Mouse (Mus musculus): ENCODE results near the gene Crk. TPM values are rescaled to one million over a fixed set of nuclear protein-coding genes. Genes with fewer than 3 reads are reported as not detected.

The Crk gene
- total and polyA plus RNA-seq, 3 experiments, result 44.1 to 98.0 (median 61.2) TPM

DNA sequence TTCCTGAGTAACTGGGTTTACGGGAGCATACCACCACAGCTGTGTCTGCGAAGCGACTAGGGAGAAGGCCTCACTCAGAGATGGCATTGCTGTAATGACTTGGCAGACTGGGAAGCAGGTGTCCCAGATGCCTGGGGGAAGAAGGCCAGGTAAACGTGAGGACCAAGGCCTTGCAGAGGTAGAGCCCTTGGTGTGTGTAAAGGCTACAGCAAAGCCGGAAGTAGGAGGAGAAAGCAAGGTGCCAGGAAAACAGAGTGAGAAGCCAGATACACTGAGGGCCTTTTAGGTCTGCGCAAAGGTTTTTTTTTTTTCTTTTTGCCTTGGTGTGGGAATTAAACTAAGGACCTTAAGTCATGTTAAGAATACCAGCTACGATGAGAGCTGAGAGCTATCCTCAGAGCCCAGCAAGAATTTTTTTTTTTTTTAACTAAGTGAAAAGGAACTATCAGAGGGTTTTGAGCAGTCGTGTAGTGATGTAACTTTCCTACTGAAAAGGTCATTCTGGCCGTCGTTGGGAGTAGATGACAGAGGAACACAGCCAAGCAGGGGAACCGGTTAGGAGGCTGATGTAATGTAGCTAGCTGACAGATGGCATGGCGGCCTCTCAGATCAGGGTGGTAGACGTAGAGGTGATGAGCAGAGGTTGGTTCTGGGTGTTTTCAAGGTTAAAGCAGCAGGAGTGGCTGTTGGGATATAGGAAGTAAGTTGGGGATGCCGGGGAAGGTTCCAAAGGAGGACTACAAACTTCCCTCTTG is 19.9 kb upstream of the Crk start:
- ATAC-seq (ENCODE audit: extremely low read depth, insufficient number of reproducible peaks, low FRiP score, poor library complexity, severe bottlenecking), result no peak
- Histone ChIP-seq H3K36me3 (replicated peaks) (peaks cover 71% of the 10 kb centered on the region), H3K9me3 (replicated peaks) (no peaks in the 10 kb centered on the region), H3K4me3 (ENCODE audit: low read depth, low read length) (no peak overlapping the region), H3K4me1 (ENCODE audit: insufficient read depth, low read depth, low read length) (peaks cover 43% of the 10 kb centered on the region), H3K27me3 (ENCODE audit: insufficient read depth, low read length) (no peaks in the 10 kb centered on the region)
- TF ChIP-seq GATA1 (IDR thresholded peaks at IDR 0.05; ENCODE audit: borderline replicate concordance, low read length) (no peak), TAL1 (conservative IDR thresholded peaks at IDR 0.05; ENCODE audit: low read depth, low read length) (no peak), CTCF (IDR thresholded peaks at IDR 0.05; ENCODE audit: low read depth, low read length) (no peak), POLR2AphosphoS5 (IDR thresholded peaks at IDR 0.05; ENCODE audit: insufficient replicate concordance, low read depth, low read length) (no peak), GATA2 (IDR thresholded peaks at IDR 0.05; ENCODE audit: borderline replicate concordance, low read depth, low read length) (no peak)
- DNase-seq (ENCODE audit: low spot score), result no peak

DNA sequence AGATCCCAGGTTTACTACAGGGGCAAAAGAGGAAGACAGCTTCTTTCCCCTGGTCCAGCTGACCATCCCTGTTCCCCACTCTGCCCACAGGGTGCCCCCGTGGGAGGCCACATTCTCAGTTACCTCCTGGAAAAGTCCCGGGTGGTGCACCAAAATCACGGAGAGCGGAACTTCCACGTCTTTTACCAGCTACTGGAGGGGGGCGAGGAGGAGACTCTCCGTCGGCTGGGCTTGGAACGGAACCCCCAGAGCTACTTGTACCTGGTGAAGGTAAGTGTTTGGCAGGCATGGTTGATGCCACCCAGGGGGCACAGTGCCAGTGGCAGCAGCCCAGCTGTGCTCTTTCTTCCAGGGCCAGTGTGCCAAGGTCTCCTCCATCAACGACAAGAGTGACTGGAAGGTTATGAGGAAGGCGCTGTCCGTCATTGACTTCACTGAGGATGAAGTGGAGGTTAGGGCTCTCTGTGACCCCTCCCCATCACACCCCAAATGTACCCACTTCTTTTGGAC is 18.9 kb upstream of the Crk start:
- no peak for DNase-seq (ENCODE audit: low spot score)
- Histone ChIP-seq H3K4me1 (ENCODE audit: insufficient read depth, low read depth, low read length) (peaks cover 33% of the 10 kb centered on the region), H3K36me3 (replicated peaks) (peaks cover 77% of the 10 kb centered on the region), H3K4me3 (ENCODE audit: low read depth, low read length) (no peak overlapping the region), H3K9me3 (replicated peaks) (no peaks in the 10 kb centered on the region), H3K27me3 (ENCODE audit: insufficient read depth, low read length) (no peaks in the 10 kb centered on the region)
- TF ChIP-seq POLR2AphosphoS5 (IDR thresholded peaks at IDR 0.05; ENCODE audit: insufficient replicate concordance, low read depth, low read length) (no peak), GATA2 (IDR thresholded peaks at IDR 0.05; ENCODE audit: borderline replicate concordance, low read depth, low read length) (no peak), TAL1 (conservative IDR thresholded peaks at IDR 0.05; ENCODE audit: low read depth, low read length) (no peak), GATA1 (IDR thresholded peaks at IDR 0.05; ENCODE audit: borderline replicate concordance, low read length) (no peak), CTCF (IDR thresholded peaks at IDR 0.05; ENCODE audit: low read depth, low read length) (no peak)
- ATAC-seq (ENCODE audit: extremely low read depth, insufficient number of reproducible peaks, low FRiP score, poor library complexity, severe bottlenecking), result no peak

DNA sequence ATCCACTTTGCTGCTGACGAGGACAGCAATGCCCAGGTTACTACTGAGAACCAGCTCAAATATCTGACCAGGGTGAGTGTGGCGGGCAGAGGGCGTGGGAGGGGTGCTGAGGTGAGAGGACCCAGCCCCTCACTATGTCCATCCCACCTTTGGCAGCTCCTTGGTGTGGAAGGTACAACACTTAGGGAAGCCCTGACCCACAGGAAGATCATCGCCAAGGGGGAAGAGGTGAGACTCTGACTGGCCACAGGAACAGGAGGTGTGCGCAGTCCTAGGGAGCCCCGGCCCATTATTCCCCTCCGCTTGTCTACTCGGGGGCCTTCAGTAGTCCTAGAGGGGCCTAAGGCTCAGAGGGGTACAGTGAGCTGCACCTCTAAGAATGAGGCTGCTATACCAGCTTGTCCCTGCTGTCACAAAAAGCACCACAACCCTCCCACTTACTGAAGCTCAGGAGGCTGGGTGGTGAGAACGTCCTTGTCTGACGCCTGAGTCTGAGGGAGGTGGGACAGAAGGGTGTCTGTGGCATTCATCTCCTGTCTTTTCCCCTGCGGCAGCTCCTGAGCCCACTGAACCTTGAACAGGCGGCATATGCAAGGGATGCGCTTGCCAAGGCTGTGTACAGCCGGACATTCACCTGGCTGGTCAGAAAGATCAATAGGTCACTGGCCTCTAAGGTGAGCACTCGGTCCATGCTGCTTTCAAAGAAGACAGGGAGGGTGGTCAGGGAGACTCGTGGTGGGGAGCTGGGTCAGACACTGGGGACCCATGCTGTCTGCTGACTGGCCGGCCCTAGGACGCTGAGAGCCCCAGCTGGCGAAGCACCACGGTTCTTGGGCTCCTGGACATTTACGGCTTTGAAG is 17.9 kb upstream of the Crk start:
- Histone ChIP-seq H3K36me3 (replicated peaks) (peaks cover 87% of the 10 kb centered on the region), H3K9me3 (replicated peaks) (no peaks in the 10 kb centered on the region), H3K4me3 (ENCODE audit: low read depth, low read length) (no peak overlapping the region), H3K27me3 (ENCODE audit: insufficient read depth, low read length) (no peaks in the 10 kb centered on the region), H3K4me1 (ENCODE audit: insufficient read depth, low read depth, low read length) (peaks cover 23% of the 10 kb centered on the region)
- DNase-seq (ENCODE audit: low spot score) (no peak), ATAC-seq (ENCODE audit: extremely low read depth, insufficient number of reproducible peaks, low FRiP score, poor library complexity, severe bottlenecking) (no peak)
- TF ChIP-seq CTCF (IDR thresholded peaks at IDR 0.05; ENCODE audit: low read depth, low read length), result no peak
- no peak for TF ChIP-seq POLR2AphosphoS5 (IDR thresholded peaks at IDR 0.05; ENCODE audit: insufficient replicate concordance, low read depth, low read length)
- TF ChIP-seq GATA2 (IDR thresholded peaks at IDR 0.05; ENCODE audit: borderline replicate concordance, low read depth, low read length), result no peak
- no peak for TF ChIP-seq GATA1 (IDR thresholded peaks at IDR 0.05; ENCODE audit: borderline replicate concordance, low read length)
- TF ChIP-seq TAL1 (conservative IDR thresholded peaks at IDR 0.05; ENCODE audit: low read depth, low read length), result no peak

DNA sequence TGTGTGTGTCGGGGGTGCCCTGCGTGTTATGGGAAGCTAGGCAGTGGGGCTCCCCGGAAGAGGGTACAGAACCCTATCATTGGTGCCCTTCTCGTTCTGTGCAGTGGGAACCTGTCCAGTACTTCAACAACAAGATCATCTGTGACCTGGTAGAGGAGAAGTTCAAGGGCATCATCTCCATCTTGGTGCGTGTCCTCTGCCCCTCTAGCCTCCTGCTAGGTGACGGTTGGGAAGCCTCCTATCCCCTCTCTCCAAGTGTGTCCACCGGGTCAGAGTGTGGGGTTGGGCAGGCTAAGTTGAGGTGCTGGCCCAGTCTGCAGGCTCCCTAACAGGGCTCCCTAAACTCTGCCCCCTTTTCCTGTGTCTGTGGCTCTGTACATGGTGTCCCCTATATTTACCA is 16.9 kb upstream of the Crk start:
- H3K4me3 ChIP-seq (ENCODE audit: low read depth, low read length), result no peak overlapping the region
- ATAC-seq (ENCODE audit: extremely low read depth, insufficient number of reproducible peaks, low FRiP score, poor library complexity, severe bottlenecking) (no peak), DNase-seq (ENCODE audit: low spot score) (no peak)
- peaks cover 92% of the 10 kb centered on the region for H3K36me3 ChIP-seq (replicated peaks)
- no peaks in the 10 kb centered on the region for H3K9me3 ChIP-seq (replicated peaks)
- peaks cover 19% of the 10 kb centered on the region for H3K4me1 ChIP-seq (ENCODE audit: insufficient read depth, low read depth, low read length)
- TF ChIP-seq TAL1 (conservative IDR thresholded peaks at IDR 0.05; ENCODE audit: low read depth, low read length), result no peak
- TF ChIP-seq CTCF (IDR thresholded peaks at IDR 0.05; ENCODE audit: low read depth, low read length), result no peak
- no peak for TF ChIP-seq GATA1 (IDR thresholded peaks at IDR 0.05; ENCODE audit: borderline replicate concordance, low read length)
- TF ChIP-seq GATA2 (IDR thresholded peaks at IDR 0.05; ENCODE audit: borderline replicate concordance, low read depth, low read length), result no peak
- no peak for TF ChIP-seq POLR2AphosphoS5 (IDR thresholded peaks at IDR 0.05; ENCODE audit: insufficient replicate concordance, low read depth, low read length)
- H3K27me3 ChIP-seq (ENCODE audit: insufficient read depth, low read length), result no peaks in the 10 kb centered on the region

DNA sequence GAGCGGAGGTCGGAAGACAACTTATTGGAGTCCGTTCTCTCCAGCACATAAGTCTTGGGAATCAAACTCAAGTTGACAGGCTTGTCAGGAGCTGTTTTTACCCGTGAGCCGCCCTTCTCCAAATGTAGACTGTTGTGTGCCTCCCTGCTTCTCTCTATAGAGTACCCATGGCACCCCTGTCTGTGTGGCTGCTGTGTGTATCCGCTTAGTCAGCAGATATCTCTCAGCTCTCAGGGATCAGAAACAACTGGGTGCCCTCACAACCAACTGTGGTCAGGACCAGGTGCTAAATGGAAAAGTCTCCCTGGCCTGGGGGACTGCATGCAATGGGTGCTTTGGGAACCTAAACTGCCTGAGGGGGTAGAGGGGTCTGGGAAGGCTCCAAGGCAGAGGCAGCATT is 12.8 kb upstream of the Crk start:
- Histone ChIP-seq H3K36me3 (replicated peaks) (peaks cover 91% of the 10 kb centered on the region), H3K4me3 (ENCODE audit: low read depth, low read length) (no peak overlapping the region), H3K27me3 (ENCODE audit: insufficient read depth, low read length) (no peaks in the 10 kb centered on the region), H3K9me3 (replicated peaks) (no peaks in the 10 kb centered on the region), H3K4me1 (ENCODE audit: insufficient read depth, low read depth, low read length) (peaks cover 21% of the 10 kb centered on the region)
- ATAC-seq (ENCODE audit: extremely low read depth, insufficient number of reproducible peaks, low FRiP score, poor library complexity, severe bottlenecking) (no peak), DNase-seq (ENCODE audit: low spot score) (no peak)
- TF ChIP-seq GATA1 (IDR thresholded peaks at IDR 0.05; ENCODE audit: borderline replicate concordance, low read length) (no peak), GATA2 (IDR thresholded peaks at IDR 0.05; ENCODE audit: borderline replicate concordance, low read depth, low read length) (no peak), POLR2AphosphoS5 (IDR thresholded peaks at IDR 0.05; ENCODE audit: insufficient replicate concordance, low read depth, low read length) (no peak), CTCF (IDR thresholded peaks at IDR 0.05; ENCODE audit: low read depth, low read length) (no peak), TAL1 (conservative IDR thresholded peaks at IDR 0.05; ENCODE audit: low read depth, low read length) (no peak)

DNA sequence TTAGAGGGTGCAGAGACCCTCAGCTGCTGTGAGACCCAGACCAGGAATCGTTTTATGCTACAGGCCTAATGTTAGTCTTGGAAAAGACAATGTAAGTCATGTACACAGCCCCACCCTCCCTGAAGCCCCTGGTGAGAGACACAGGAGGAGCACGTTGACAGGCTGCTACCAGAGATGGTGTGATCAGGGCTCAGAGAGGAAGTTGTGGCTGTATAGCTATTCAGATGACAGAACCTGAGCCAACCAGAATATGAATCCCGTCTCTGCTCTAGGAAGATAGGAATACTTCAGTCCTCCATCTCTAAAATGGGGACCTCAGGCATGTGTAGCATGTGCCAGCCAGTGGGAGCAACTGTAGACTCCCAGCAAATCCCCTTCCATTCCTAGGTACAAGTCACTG is 10.4 kb upstream of the Crk start:
- no peaks in the 10 kb centered on the region for H3K9me3 ChIP-seq (replicated peaks)
- TF ChIP-seq GATA1 (IDR thresholded peaks at IDR 0.05; ENCODE audit: borderline replicate concordance, low read length) (no peak), GATA2 (IDR thresholded peaks at IDR 0.05; ENCODE audit: borderline replicate concordance, low read depth, low read length) (no peak), TAL1 (conservative IDR thresholded peaks at IDR 0.05; ENCODE audit: low read depth, low read length) (no peak), CTCF (IDR thresholded peaks at IDR 0.05; ENCODE audit: low read depth, low read length) (no peak), POLR2AphosphoS5 (IDR thresholded peaks at IDR 0.05; ENCODE audit: insufficient replicate concordance, low read depth, low read length) (no peak)
- peaks cover 17% of the 10 kb centered on the region for H3K4me1 ChIP-seq (ENCODE audit: insufficient read depth, low read depth, low read length)
- no peak for DNase-seq (ENCODE audit: low spot score)
- no peaks in the 10 kb centered on the region for H3K27me3 ChIP-seq (ENCODE audit: insufficient read depth, low read length)
- no peak overlapping the region for H3K4me3 ChIP-seq (ENCODE audit: low read depth, low read length)
- ATAC-seq (ENCODE audit: extremely low read depth, insufficient number of reproducible peaks, low FRiP score, poor library complexity, severe bottlenecking), result no peak
- peaks cover 93% of the 10 kb centered on the region for H3K36me3 ChIP-seq (replicated peaks)

All from G1E (cell line).